Mouse (Mus musculus): ENCODE measurements around the gene Ddah2.

- no peak for TF ChIP-seq GATA1 (IDR thresholded peaks at IDR 0.05; ENCODE audit: borderline replicate concordance, low read length)
- TF ChIP-seq CTCF (IDR thresholded peaks at IDR 0.05; ENCODE audit: low read depth, low read length) = no peak
These were observed 6.5 kb upstream of the Ddah2 start for GRCm38 (mm10) chr17:35052271-35052798.
